Mouse (Mus musculus) embryonic facial prominence, embryonic 12.5 days (tissue): ENCODE measurements around the gene Crybg3. TPM values are rescaled to one million over a fixed set of nuclear protein-coding genes. Genes with fewer than 3 reads are reported as not detected.

ENCODE experiments used
- ATAC-seq: fragments of 200-750 bp; cut with Nextera tagmentation; 2 replicates; pipeline ENCODE4 v1.8.0; 2017; ENCODE audit not compliant: insufficient number of reproducible peaks, insufficient read depth, low FRiP score, low TSS enrichment
- H3K27ac ChIP-seq: fragments of 300-500 bp; sonication (generic); 2 replicates; pipeline ENCODE4 v1.5.1; 2016; ENCODE audit warnings: mild to moderate bottlenecking
- H3K27me3 ChIP-seq: fragments of 300-500 bp; sonication (generic); 2 replicates; pipeline ENCODE4 v1.6.1; 2016; ENCODE audit warnings: mild to moderate bottlenecking, moderate library complexity
- H3K36me3 ChIP-seq: fragments of 300-500 bp; sonication (generic); 2 replicates; pipeline ENCODE4 v1.6.1; 2016; ENCODE audit warnings: mild to moderate bottlenecking
- H3K4me1 ChIP-seq: fragments of 300-500 bp; sonication (generic); 2 replicates; pipeline ENCODE4 v1.6.1; 2016
- H3K4me2 ChIP-seq: fragments of 300-500 bp; sonication (generic); replicated peaks from 2 replicates; pipeline ENCODE4 v1.6.1; 2016; ENCODE audit warnings: mild to moderate bottlenecking, moderate library complexity
- H3K4me3 ChIP-seq: fragments of 300-500 bp; sonication (generic); 2 replicates; pipeline ENCODE4 v1.5.1; 2016; ENCODE audit warnings: mild to moderate bottlenecking
- H3K9ac ChIP-seq: fragments of 300-500 bp; sonication (generic); 2 replicates; pipeline ENCODE4 v1.6.1; 2016; ENCODE audit warnings: mild to moderate bottlenecking, moderate library complexity
- H3K9me3 ChIP-seq: fragments of 300-500 bp; sonication (generic); 2 replicates; pipeline ENCODE4 v1.6.1; 2016; ENCODE audit warnings: mild to moderate bottlenecking, moderate library complexity
- WGBS: fragments of 180-500 bp; shearing (Covaris S2); methylation state at CpG from one replicate; pipeline ENCODE4 v1.1.7; 2016; 5-methylcytosine and 5-hydroxymethylcytosine counted together
- polyA plus RNA-seq: library from polyadenylated mRNA; unstranded; fragments of >200 nt; fragmentation: Nextera tagmentation; extraction: Ambion mirVana; gene quantifications from 2 replicates; pipeline ENCODE4 v1.2.1, GENCODE M21; 2016

Gene Crybg3
- polyA plus RNA-seq, 1 experiment from 2014 or later: 8.8 TPM

DNA sequence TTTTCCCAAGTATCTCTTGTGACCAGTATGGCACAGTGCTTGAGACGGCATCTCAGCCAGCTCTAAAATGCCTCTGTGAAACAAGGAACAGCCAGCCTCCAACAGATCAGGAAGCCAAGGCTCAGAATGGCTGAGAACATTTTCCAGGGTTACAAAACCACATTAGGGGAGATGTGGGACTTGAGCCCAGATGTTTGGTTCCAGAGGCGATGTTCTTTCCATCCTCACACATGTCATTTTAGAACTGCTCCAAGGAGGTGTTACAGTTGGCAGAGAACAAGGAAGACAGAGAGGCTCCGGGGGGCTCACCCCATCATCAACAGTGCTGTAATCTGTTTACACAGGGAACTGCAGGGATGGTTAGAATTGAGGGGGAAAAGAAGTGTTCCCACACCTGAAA, 28.1 kb downstream of the Crybg3 start:
- H3K27me3 ChIP-seq: no peaks in the 10 kb centered on the region
- no peaks in the 10 kb centered on the region for H3K9me3 ChIP-seq
- no peak for ATAC-seq
- no peak overlapping the region for H3K4me3 ChIP-seq
- no peaks in the 10 kb centered on the region; the same call in 1 of the 2 replicates for H3K4me1 ChIP-seq
- H3K36me3 ChIP-seq: no peaks in the 10 kb centered on the region
- H3K9ac ChIP-seq: no peak overlapping the region
- no peak overlapping the region for H3K4me2 ChIP-seq
- WGBS: 74% methylated on average over 3 of the region's 3 CpGs
- H3K27ac ChIP-seq: no peak overlapping the region

DNA sequence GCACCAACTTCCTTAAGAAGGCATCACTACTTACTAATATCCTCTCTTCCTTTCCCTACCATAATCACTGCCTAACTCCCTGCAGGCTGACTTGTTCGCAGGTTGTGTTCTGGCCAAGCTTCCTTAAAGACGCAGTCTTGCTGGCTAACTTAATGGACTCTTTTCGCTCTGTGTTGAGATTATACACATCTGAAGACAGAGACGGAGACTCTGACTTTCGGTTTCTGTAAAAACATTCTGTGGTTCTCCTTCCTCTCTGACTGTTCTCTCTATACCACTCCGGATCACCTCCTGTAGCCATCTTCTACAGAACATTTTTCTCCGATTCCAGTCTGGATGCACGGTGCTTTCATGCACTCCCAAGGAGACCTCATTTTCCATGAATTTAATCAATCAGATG, 30.0 kb downstream of the Crybg3 start:
- 93% methylated on average over 8 of the region's 8 CpGs for WGBS
- Histone ChIP-seq H3K36me3 (no peaks in the 10 kb centered on the region), H3K27me3 (no peaks in the 10 kb centered on the region)

DNA sequence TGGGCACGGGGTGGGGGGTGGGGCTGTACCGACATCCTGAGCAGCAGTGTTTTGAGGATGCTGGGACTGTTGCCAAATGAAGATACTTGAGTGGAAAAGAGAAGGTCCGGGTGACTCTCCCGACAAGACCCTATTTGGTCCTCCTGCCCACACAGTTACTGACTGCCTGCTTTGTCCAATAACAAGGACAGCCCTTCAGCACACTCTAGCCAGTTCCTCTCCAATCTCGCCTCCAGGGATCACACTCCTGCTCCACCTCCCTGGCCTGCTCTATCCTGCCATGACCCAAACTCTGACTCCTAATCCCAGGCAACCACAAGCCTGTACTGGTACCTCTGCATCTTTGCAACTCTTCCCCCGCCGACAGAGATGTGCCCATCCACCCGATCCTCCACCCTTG, 30.9 kb downstream of the Crybg3 start:
- H3K4me2 ChIP-seq: no peak overlapping the region
- H3K27me3 ChIP-seq: no peaks in the 10 kb centered on the region
- no peak overlapping the region for H3K9ac ChIP-seq
- H3K4me1 ChIP-seq: peaks cover 3% of the 10 kb centered on the region; the same call in 1 of the 2 replicates
- no peaks in the 10 kb centered on the region for H3K9me3 ChIP-seq
- 74% methylated on average over 8 of the region's 8 CpGs for WGBS
- ATAC-seq: no peak
- no peak overlapping the region for H3K4me3 ChIP-seq
- H3K27ac ChIP-seq: no peak overlapping the region
- no peaks in the 10 kb centered on the region for H3K36me3 ChIP-seq

More for the DNA sequence above, 30.0 kb downstream of the Crybg3 start:
- H3K9me3 ChIP-seq: no peaks in the 10 kb centered on the region
- no peak for ATAC-seq
- no peak overlapping the region for H3K27ac ChIP-seq
- peaks cover 3% of the 10 kb centered on the region; the same call in 1 of the 2 replicates for H3K4me1 ChIP-seq
- no peak overlapping the region for H3K9ac ChIP-seq
- H3K4me2 ChIP-seq: no peak overlapping the region
- no peak overlapping the region for H3K4me3 ChIP-seq

- Histone ChIP-seq H3K9me3 (no peaks in the 10 kb centered on the region), H3K4me1 (peaks cover 3% of the 10 kb centered on the region; the same call in 1 of the 2 replicates), H3K9ac (no peak overlapping the region), H3K36me3 (no peaks in the 10 kb centered on the region), H3K4me2 (no peak overlapping the region), H3K27ac (no peak overlapping the region), H3K27me3 (no peaks in the 10 kb centered on the region), H3K4me3 (no peak overlapping the region)
- ATAC-seq: no peak
- WGBS: 64% methylated on average over 9 of the region's 10 CpGs
These were observed 32.9 kb downstream of the Crybg3 start for GRCm38 (mm10) chr16:59567721-59568381.

DNA sequence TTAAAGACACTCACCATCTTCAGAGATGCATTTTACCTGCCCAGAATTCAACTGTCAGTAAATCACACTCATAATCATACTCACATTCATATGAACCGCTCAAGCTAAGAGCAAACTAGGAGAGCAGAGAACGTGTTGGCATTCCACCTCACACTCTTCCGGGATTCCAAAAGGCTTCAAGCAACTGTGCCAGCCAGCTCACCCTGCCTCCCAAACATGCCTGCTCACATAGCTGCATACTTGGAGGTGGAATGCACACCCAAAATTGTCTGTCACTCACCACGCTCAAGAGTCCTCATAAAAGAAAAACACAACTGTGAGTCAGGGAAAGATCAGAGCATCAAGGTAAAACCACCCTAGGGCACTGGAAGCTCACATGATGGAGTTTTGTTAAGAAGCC, 34.3 kb downstream of the Crybg3 start:
- Histone ChIP-seq H3K9ac (no peak overlapping the region), H3K4me2 (no peak overlapping the region), H3K36me3 (no peaks in the 10 kb centered on the region), H3K27ac (no peak overlapping the region), H3K4me3 (no peak overlapping the region), H3K9me3 (no peaks in the 10 kb centered on the region), H3K4me1 (peaks cover 3% of the 10 kb centered on the region; the same call in 1 of the 2 replicates), H3K27me3 (no peaks in the 10 kb centered on the region)
- WGBS: 81% methylated on average over 4 of the region's 4 CpGs
- no peak for ATAC-seq

- Histone ChIP-seq H3K9ac (no peak overlapping the region), H3K27me3 (no peaks in the 10 kb centered on the region), H3K4me2 (no peak overlapping the region), H3K36me3 (no peaks in the 10 kb centered on the region), H3K4me1 (peaks cover 3% of the 10 kb centered on the region; the same call in 1 of the 2 replicates), H3K4me3 (no peak overlapping the region), H3K27ac (no peak overlapping the region), H3K9me3 (no peaks in the 10 kb centered on the region)
- no peak for ATAC-seq
- WGBS: 81% methylated on average over 2 of the region's 2 CpGs
These were observed 35.1 kb downstream of the Crybg3 start for GRCm38 (mm10) chr16:59565631-59566030.

- ATAC-seq: no peak
- Histone ChIP-seq H3K36me3 (no peaks in the 10 kb centered on the region), H3K9me3 (no peaks in the 10 kb centered on the region), H3K9ac (no peak overlapping the region), H3K4me2 (no peak overlapping the region), H3K27ac (no peak overlapping the region), H3K27me3 (no peaks in the 10 kb centered on the region), H3K4me1 (0 out of 2 replicates have a peak, but pooled peaks cover 3% of the 10 kb centered on the region), H3K4me3 (no peak overlapping the region)
- 53% methylated on average over 5 of the region's 5 CpGs for WGBS
These were observed 36.8 kb downstream of the Crybg3 start for GRCm38 (mm10) chr16:59564025-59564424.

DNA sequence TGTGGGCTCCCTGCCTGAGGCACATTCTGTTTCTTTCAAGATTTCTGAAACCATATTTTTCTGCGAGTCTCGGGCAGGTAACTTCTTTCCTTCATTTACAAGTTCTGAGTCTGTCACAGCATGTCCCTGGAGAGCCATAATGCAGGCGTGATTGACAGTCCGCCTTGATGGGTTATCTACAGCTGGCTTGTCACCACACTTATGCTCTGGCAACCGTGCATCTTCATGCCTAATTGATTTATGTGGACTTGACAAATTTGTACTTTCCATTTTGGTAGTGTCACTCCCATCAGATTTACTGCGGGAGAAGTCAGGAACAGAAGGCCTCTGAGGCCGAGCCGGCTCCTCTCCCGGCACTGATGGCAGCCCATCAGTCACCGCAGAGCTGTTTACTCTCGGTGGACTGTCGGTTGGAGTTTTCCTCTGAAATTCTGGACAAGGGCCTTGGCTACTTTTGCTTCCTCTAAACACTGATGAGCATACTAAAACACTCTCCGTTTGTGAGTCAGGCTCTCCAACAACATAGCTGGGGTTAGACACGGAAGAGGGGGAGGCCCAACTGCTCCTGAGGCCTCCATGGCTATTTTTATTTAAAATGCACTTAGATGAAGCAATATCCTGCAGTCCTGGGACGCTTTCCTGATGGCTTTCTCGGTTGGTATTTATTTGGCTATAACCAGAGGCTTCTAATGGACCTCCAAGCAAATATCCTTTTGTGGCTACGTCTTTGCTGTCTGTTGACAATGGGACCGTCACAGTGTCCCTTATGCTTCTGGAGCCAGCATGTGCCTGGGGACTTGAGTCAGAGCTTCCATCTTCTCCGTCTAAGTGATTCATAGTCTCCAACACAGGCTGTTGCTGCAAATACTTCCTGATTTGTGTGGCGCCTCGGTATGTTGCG, 41.2 kb downstream of the Crybg3 start:
- WGBS: 78% methylated on average over 22 of the region's 22 CpGs
- Histone ChIP-seq H3K4me3 (no peak overlapping the region), H3K27ac (no peak overlapping the region), H3K4me1 (no peaks in the 10 kb centered on the region), H3K9me3 (no peaks in the 10 kb centered on the region), H3K36me3 (0 out of 2 replicates have a peak, but pooled peaks cover 5% of the 10 kb centered on the region), H3K9ac (no peak overlapping the region), H3K27me3 (no peaks in the 10 kb centered on the region), H3K4me2 (no peak overlapping the region)
- no peak for ATAC-seq

GRCm38 (mm10) chr16:59558916-59559299, 41.9 kb downstream of the Crybg3 start:
- no peak overlapping the region for H3K27ac ChIP-seq
- H3K4me2 ChIP-seq: no peak overlapping the region
- 88% methylated on average over 10 of the region's 10 CpGs for WGBS
- no peak for ATAC-seq
- no peak overlapping the region for H3K4me3 ChIP-seq
- H3K27me3 ChIP-seq: no peaks in the 10 kb centered on the region
- no peaks in the 10 kb centered on the region for H3K4me1 ChIP-seq
- no peaks in the 10 kb centered on the region for H3K9me3 ChIP-seq
- peaks cover 7% of the 10 kb centered on the region; the same call in 1 of the 2 replicates for H3K36me3 ChIP-seq
- H3K9ac ChIP-seq: no peak overlapping the region

DNA sequence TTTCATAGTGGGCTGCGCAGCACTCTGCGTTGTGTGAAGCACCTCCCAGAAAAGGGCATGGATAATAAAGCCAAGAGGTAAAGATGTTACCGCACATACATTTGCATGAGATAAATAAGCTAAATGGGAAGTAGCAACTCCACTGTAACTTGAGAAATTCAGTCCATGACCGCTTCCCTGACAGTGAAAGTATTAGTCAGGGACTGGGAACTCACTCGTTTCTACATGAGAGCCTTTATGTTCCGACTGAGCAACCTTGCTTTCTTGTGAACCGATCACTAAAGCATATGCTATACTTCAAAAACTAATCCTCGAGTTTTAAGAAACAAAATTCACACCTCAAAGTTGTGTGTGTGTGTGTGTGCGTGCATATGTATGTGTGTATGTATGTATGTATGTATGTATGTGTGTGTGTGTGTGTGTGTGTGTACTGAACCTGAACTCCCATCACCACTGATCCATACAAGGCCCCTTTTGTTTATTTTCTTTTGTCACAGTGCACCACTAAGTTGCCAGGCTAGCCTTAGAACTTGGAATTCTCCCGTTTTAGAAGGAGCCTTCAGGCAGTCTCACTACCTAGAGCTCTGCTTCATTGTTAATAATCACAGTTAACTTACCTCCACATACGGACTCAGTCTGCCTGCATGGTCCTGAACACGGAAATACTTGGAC, 47.2 kb downstream of the Crybg3 start:
- Histone ChIP-seq H3K9me3 (no peaks in the 10 kb centered on the region), H3K4me1 (peaks cover under 1% of the 10 kb centered on the region; the same call in 1 of the 2 replicates), H3K4me3 (no peak overlapping the region), H3K36me3 (peaks cover 9% of the 10 kb centered on the region; the same call in 1 of the 2 replicates), H3K4me2 (no peak overlapping the region), H3K27ac (no peak overlapping the region), H3K27me3 (no peaks in the 10 kb centered on the region), H3K9ac (no peak overlapping the region)
- WGBS: 80% methylated on average over 12 of the region's 12 CpGs
- no peak for ATAC-seq

DNA sequence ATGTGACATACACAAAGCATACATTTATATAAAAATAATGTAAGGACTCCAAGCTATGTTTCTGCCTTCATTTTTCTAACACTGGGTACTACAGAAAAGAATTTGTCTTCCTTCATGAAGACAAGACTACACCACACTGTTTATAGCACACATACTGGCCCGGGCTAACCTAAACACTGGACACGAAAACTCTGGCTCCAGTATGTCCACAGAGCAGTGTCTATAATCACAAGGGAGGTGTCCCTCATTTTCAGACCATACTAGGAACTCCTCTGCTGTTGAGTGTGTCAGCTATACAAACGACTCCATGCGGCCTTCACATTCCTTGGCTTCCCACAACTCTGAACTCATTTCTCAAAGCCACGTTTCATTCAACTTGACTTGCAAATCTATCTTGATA, 49.3 kb downstream of the Crybg3 start:
- no peak overlapping the region for H3K4me3 ChIP-seq
- no peaks in the 10 kb centered on the region for H3K27me3 ChIP-seq
- no peak overlapping the region for H3K27ac ChIP-seq
- H3K9ac ChIP-seq: no peak overlapping the region
- ATAC-seq: no peak
- 69% methylated on average over 5 of the region's 5 CpGs for WGBS
- peaks cover 4% of the 10 kb centered on the region; the same call in 1 of the 2 replicates for H3K36me3 ChIP-seq
- peaks cover 10% of the 10 kb centered on the region for H3K4me1 ChIP-seq
- H3K4me2 ChIP-seq: no peak overlapping the region
- no peaks in the 10 kb centered on the region for H3K9me3 ChIP-seq
